Mouse (Mus musculus) right cerebral cortex, adult 18-20 months (tissue): ENCODE data around the gene Tnni3k.
"Not testable (repeated sequence)": the region's sequence is repeated elsewhere in the genome, so short reads cannot be mapped to it uniquely, and the experiment has no call there.

ENCODE experiments used
- DNase-seq: peaks from one replicate; pipeline ENCODE4 v3.0.0; 2022; ENCODE audit warnings: mixed read lengths

Tnni3k gene

DNA sequence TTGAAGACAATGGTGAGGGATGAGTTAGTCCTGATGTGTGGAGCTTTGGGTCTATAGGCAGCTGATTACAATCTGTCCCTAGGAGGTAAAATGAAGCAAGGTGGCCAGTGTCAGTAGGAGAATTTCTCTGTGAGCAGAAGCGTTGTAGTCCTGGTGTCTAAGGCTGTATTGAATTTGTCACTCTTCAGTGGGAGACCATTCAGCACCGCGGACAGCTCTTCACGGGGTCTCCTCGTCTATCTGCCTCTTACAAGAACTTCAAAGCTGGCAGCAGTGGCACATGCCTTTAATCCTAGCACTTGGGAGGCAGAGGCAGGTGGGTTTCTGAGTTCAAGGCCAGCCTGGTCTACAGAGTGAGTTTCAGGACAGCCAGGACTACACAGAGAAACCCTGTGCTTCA lies 235.5 kb downstream of the Tnni3k start:
- not testable (repeated sequence) for DNase-seq

DNA sequence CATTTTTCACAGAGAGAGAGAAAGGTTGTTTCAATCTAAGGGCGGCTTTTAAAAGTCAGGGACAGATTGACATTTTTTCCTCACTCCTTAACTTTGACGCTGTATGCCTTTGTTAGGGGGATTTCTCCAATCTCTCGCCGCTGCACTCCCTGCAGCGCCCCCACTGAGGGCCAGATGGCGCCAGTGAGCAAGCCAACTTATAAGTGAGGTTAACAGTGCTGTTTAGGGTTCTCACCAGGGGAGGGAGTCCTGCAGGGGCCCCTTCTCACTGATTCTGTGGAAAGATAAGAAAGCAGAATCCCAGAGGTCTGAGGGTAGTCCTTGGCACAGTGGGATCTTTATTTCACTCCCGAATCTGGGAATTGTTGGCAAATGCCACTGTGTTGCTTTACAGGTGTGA lies 237.5 kb downstream of the Tnni3k start:
- DNase-seq: peak; percentile 76

DNA sequence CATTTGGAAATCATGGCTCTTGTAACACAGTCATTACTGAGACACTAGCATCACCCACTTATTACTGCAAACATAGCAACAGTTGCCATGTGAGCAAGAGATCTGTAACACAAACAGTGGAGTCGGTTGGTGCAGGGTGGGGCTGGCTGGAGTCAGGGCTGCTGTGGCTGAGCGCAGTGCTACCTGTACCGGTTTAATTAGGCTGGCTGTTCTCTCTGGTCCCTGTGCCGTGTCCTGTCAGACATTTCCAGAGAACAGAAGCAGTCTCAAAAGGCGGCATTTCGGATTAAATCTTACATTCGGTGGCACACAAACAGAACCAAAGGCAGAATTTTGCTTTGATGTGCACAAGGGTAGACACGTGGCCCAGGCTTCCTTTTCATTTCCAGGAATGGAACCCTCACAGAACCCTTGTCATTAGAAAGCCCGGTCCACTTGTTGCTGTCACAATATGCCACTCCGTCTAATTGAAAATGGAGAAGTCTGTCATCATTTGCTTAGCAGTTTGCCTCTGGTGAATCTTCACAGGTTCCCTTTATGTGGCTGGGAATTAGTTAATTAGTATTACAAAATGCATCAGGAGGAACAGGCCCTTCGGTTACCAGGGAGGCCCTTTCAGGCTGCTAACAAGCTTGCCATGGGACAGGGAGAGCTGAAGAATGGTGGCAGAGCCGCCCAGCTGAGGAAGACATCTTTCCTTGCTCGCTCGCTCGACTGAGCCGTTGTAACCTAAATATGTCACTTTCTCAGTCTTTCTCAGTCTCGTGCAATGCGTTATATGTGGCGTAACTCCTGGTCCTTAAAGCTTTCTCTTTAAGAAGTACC lies 238.2 kb downstream of the Tnni3k start:
- peak; percentile 60 for DNase-seq

DNA sequence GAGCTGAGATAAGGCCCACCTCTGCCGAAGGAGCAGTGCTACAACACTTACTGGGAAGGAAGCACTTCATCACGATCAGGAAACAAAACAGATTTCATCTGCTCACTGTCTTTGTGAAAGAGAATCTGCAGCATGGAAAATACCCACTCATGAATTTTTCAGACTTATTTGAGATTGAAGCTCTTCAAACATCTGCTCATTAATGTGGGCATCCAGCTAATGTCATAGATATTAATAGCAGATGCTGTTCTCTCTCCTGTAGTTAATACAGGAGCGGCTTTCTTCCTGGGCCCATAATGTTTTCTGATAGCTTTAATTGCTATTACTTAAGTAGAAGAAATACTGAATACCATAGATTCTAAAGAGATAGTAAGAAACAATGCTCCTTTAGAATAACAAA lies 239.0 kb downstream of the Tnni3k start:
- no peak for DNase-seq

DNA sequence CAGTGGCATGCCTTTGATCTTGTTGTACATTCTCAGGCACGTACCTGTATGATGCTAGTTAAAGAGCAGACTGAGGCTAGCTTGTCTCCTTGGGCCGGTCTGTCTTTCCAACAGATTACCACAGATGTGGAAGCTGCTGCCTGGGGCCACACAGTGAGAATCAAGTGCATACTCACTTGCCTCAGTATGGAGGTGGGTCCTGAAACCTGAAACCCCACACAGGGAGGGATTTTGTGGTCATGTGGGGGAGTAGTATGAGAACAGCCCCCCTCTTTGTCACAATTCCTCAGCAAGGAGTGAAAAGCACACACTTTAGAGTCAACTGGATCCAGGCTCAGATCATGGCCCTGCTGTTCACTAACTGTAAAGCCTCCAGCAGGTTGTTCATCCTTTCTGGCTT lies 239.6 kb downstream of the Tnni3k start:
- no peak for DNase-seq

DNA sequence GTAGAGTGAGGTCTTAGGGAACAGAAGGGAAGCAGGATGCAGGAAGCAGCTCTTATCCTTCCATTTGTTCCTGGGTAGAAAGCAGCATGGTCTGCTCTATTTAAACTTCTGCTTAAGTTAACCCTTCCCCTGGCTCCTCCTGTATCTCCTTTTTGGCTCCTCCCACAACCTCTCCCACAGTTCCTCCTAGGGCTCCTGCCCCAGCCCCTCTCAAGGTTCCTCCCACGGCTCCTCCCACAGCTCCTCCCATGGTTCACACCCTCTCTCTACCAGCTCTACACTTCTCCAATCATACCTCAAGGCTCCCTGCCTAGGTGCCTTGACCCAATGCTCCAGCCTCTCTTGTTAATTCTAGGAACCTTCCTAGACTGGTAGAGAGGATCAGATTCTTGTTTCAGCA lies 242.3 kb downstream of the Tnni3k start:
- no peak for DNase-seq

DNA sequence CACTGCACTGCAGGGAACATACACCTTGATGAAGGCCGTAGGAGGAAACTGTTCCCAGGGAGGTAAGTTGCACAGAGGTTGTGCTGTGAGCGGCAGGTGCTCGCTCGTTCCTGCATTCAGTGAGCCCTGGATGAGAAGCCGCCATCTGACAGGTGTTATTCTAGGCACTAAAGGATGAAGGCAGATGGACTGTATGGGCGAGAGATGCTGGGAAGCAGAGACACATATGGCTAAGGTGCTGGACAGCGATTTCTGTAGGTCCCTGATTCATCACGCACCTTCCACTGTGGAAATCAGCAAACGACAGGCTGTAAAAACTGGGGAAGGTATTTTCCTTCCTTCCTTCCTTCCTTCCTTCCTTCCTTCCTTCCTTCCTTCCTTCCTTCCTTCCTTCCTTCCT lies 243.4 kb downstream of the Tnni3k start:
- DNase-seq: no peak

DNA sequence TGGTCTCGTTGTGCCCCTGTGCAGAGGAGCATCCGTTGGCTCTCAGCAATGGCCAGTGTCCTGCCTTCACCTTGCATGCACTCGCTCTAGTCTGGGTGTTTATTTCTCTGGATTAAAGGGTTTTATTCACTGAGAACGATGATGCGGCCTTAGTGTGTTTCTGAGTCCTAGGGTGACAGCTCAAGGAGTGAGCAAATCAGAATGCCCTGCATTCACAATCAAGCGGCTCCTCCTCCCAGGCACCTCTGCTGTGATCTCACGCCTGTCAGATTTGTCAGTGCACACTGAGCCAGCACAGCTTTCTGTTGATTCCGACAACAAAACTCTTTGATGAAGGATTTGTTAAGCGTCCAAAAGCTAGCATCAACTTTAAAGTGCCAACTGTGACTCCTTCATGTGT lies 243.9 kb downstream of the Tnni3k start:
- DNase-seq: no peak

DNA sequence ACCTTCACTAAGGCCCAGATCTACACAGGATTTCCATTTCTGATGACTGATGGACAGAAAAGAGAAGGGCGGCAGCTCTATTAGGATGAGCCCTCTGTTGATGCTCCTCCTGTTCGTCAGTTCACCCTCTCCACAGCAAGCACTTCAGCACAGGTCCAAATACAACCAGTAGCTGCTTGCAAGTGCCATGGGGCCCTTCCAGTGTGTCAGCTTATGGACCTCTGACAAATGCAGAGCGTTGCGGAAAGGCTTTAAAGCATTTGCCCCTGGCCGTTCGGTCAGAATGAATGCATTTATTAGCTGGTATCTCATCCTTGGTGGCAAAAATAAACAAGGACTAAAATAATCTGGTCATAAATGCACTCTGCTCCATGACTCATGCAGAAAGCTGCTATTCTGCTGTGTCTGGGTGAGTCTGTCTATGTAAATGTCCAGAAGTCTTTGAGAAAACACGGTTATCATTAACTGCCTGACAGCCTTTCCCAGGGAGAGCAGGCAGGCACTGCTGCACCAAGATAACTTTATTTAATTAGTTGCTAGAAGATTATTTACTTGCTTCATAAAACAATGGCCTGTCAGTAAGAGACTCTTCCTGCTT lies 244.8 kb downstream of the Tnni3k start:
- DNase-seq: no peak

DNA sequence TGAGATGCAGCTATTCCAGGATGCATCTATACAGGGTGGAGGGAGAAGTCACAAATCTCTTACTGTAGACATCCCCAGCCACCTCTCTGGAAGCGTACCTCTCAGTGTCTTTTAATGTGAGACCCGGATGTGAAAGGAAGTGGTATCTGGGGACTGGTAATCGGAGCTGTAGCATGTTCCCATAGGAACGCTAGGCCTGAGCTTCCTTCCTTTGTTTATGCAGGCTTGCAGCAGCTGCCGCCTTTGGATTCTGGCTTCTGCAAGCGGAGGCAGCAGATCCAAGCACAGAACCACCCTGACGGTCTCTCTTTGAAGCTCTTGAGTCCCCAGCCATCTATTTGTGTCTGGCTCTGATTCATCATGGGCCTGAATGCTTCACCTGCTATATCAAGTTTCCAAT lies 248.6 kb downstream of the Tnni3k start:
- peak; percentile 69 for DNase-seq

DNA sequence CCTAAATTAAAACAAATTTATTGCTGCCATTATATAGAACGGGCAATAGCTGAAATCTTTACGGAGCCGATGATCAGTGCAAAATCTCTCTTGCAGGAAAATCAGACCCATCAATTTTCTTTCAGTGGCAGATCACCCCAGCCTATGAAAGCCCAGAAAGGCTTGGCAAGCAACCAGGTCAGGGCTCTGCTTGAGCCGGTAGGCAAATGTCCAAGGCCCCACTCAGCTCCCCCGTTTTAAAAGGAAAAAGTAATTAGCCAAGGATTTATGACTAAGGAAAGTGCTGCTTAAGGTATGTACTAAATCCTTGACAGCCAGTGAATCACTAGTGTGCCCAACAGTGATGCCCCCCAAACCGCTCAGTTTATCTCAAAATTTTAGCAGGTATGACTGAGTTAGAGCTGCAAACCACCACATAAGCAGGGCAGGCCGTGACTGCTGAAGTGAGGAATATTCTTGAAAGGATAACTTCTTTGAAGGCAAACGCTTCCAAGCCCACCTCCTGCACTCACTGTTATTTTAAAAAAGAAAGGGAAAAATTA lies 254.2 kb downstream of the Tnni3k start:
- no peak for DNase-seq

DNA sequence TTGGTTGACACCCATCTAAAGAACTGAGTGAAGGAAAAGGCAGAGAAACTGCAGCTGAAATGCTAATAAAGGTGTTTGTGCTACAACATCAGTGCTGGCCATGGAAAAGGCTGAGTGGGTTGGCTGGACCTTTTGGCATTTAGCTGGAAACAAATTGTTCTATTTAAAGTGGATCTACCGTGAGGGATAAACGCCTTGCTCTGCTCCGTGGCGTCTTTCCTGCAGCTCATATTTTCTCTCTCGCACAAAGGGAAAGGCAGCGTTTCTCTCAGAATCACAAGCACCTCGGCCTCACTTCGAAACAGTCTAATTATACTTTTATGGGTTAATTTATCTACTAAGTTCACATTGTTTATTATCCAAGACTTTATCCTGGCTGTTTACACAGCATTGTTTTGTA lies 254.8 kb downstream of the Tnni3k start:
- no peak for DNase-seq

DNA sequence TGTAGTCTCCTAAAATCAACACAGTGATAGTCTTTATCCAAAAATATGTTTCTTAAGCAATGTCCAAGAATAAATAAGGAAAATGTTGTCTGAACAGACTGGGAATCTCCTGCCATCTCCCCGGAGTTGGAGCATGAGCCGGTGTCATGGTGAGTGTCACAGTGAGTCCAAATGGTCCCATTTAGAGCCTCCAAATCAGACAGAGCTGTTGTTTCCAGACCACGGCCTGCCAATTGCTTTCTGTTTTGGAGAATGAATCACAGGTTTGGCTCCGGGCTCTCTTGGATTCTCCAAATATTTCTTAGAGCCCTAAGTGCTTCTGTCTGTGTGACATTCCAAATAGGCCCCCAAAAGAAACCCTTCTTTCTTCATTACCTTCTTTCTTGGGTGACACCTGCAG lies 256.4 kb downstream of the Tnni3k start:
- DNase-seq: no peak

DNA sequence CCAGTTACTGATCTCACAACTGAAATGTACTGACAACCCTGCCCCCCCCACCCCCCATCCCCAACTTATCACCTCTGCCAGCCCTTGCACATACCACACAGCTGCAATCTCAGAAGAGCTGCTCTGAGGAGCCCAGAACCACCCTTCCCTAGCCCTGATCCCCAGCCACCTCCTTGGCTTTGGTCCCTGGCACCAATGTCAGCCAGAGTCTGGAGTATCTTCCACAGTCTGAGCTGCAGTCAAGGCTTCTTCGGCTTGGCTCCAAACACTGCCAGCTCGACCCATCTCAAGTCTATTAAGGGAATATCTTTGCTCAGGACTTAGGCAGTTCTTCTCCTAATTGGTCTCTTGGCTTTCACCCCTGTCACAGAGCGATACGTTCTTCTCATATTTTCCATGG lies 261.6 kb downstream of the Tnni3k start:
- no peak for DNase-seq

DNA sequence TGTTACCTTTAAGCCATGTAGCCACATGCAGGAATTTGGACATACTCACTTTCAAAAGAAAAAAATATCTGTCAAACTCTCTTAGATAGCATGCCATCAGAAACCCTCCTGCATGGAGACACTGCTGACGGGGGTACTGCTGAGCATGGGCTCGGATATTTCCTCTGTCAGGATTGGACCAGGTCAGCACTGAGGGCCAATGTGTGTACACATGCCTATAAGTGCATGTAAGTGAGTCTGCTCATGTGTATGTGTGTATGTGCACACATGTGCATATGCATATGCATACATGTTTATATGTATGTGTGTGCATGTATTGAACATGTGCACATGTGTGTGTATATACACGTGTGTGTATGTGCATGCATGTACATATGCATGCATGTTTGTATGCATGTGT lies 267.6 kb downstream of the Tnni3k start:
- DNase-seq: no peak

DNA sequence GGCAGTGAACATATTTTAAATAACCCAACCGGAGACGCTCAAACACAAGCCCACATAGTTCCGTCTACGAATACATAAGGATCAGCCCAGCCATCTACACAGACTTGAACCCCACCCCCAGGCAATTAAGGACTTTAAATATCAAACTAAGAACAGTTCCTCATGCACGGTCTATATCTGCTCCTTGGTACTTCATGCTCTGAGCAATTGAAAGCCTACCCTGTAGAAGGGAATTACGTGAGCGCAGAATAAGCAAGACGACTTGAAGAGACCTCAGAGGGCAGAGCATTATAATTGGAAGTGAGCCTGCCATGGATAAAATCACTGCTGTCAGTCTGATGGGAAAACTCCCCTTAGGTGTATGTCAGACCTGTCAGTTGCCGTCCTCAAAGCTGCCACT lies 268.9 kb downstream of the Tnni3k start:
- no peak for DNase-seq

DNA sequence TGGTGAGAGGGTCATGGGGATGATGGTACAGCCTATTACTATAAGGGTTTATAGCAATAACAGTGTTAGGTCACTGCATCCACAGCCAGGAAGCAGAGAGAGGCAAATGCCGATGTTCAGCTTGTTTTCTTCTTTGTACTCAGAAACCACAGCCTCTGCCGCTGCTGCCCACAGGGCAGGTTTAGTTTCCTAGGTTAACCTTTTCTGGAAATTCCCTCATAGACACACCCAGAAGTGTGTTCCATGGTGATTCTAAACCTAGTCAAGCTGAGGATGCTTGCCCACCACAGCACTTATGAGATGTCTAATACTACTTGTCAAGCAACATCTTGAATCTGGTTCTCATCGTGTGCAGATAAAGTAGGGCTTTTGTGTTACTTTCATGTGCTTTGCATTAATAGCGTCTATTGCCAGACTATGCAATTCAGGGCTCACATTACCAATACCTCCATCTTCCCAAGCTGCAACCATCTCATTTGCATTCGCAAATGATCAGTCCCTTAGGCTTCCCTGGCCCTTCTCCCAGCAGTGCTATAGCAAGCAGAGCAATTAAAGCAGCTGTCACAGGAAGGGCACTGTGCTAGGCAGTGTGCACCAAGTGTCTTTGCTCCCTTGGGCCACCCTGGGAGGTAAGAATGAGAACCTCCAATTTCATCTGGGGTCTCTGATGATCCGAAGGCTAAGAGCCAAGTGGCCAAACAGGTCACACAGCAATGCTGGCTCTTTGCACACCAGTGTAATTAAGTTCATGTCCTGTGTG lies 276.2 kb downstream of the Tnni3k start:
- no peak for DNase-seq

DNA sequence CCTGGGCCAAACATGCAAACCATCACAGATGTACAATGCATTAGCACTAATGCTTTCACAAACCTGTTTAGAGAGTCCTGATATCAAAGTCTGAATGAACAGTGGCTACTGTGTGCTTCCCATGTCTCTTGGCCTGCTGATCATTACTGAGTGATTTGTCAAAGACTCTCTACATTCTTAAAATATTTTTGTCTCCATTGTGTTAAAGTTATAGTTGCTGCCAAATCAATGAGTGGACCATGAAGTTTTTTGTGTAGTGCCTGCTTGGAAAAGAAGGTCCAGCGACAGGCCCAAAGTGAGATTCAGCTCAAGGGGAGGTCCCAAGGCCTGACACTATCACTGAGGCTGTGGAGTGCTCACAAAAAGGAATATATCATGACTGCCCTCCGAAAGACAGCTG lies 283.6 kb downstream of the Tnni3k start:
- no peak for DNase-seq

DNA sequence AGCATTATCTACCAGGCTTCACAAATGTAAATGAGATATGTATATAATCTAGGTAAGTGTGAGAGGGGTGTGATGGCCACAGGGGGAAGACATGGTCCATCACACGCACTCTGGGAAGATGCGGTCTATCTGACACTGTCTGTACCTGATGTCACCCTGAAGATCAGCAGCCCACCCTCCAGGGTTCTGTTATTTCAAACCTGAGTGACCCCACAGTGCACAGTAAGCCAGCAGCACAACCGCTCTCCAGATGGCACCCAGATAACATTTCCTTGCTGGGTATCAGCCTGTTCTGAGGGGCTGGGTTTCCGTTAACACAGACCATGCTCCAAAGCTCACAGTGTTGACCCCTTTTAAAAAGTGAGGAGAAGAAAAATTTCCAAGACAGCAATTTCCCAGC lies 288.9 kb downstream of the Tnni3k start:
- no peak for DNase-seq

DNA sequence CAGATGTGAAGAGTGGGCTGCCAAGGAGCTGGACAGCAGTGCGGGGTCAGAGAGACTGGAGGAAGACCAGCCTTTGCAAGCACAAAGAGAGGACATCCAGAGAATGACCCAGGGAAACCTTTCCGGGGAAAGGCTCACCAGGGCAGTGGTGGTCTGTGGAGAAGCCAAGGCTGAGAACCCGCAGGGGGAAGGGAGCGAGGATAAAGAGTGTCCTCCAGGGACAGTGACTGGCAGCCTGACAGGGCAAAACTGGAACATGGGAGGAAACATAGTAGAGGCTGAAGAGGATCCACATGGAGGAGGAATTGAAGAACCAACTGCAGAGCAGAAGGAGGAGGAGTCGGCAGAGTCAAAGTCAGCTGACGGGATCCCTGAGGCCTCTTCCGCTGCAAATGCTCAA lies 291.1 kb downstream of the Tnni3k start:
- DNase-seq: no peak

DNA sequence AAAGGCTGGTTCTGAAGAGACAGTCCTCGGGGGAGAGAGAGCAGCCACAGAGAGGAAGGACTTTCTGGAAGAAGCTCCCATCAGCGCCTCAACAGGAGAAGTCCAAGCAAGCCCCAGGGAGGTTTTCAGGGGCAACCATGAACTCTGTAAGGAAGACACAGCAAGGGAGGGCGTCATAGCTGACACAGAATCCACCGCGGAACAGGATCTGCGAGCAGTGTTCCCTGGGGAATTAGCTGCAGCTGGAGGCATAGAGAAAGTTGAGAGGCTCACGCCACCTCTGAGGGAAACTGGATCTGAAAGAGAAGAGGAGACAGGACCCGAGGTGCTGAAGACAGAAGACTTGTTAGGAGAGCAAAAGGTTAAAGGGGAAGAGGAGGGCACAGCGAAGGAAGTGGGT lies 291.8 kb downstream of the Tnni3k start:
- no peak for DNase-seq

DNA sequence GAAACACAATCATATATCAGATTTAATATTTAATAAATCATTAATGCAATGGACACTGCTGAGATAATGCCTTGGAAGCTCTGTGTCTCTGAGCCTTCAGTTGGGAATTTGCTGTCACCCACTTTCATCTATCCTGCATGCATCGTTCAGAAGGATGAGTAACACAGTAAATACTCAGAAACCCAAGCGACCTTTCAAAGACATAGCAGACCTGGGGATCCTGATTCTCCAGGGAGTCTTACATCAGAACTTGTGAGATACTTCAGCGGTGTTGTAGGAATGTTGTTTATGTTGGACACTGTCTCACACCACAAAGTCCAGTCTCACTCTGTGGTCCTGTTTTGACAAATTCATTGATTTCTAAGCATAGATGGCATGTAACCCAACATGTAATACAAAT lies 294.1 kb downstream of the Tnni3k start:
- DNase-seq: no peak

DNA sequence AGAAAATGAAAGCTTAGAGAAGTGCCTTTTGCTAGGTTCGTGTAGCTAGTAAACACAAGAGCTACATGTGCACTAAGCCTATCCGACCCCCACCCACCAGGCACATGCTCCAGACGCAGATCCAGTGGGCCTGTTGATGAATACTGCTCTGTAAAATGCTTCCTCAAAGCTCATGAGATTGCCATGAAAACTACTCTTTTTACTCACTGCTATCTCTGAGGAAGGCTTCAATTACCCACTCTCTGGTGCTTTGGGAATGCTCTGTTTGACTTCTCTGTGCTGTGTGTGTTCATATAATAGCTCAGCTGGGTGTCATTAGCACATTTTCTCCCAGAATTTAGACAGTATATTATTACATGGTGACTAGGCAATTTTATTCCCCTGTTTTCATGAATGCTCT lies 297.1 kb downstream of the Tnni3k start:
- no peak for DNase-seq

DNA sequence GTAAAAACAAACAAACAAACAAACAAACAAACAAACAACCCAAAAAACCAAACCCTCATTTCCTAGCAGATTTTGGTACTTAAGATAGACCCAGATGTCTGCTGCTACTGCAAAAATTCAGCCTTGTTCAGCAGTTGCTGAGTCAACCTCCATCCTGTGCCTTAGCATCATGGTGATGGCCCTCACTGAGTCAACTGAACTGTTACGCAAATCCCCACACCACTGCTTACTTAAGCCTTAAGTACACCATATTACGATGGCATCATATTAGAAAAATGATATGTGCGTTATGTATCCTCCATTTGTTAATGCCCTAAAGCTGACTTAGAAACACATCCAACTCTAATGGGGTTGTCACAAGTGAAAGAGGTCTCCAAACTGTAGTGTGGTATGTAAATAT lies 300.0 kb downstream of the Tnni3k start:
- DNase-seq: no peak
